Mouse (Mus musculus) heart, adult 2 months (tissue): ENCODE results near the gene Cerk. TPM values are rescaled to one million over a fixed set of nuclear protein-coding genes. Genes with fewer than 3 reads are reported as not detected.

Experiments
- DNase-seq, 2 experiments: peaks; one replicate each; pipeline ENCODE4 v3.0.0; 2021
- H3K27ac ChIP-seq: fragments of 200-600 bp; 2 replicates; pipeline ENCODE4 v1.8.1; 2022
- H3K27me3 ChIP-seq: fragments of 200-500 bp; 2 replicates; pipeline ENCODE4 v1.6.1; 2012; ENCODE audit warnings: mild to moderate bottlenecking, low read length, inconsistent platforms, mixed read lengths; ENCODE audit not compliant: control insufficient read depth, insufficient read depth
- H3K36me3 ChIP-seq: fragments of 200-500 bp; 2 replicates; pipeline ENCODE4 v1.6.1; 2012; ENCODE audit warnings: low read length, inconsistent platforms; ENCODE audit not compliant: control insufficient read depth, insufficient read depth
- H3K4me1 ChIP-seq: fragments of 200-500 bp; 2 replicates; pipeline ENCODE4 v1.6.1; 2011; ENCODE audit warnings: low read length; ENCODE audit not compliant: control insufficient read depth, insufficient read depth
- H3K4me3 ChIP-seq: fragments of 200-600 bp; 2 replicates; pipeline ENCODE4 v1.8.1; 2022
- H3K79me2 ChIP-seq: fragments of 200-500 bp; replicated peaks from 2 replicates; pipeline ENCODE4 v1.6.1; 2012; ENCODE audit warnings: mild to moderate bottlenecking, inconsistent platforms, low read length, moderate library complexity, mixed read lengths; ENCODE audit not compliant: control insufficient read depth, insufficient read depth
- H3K9ac ChIP-seq: fragments of 200-500 bp; 2 replicates; pipeline ENCODE4 v1.6.1; 2012; ENCODE audit warnings: low read depth, mild to moderate bottlenecking, control low read depth, inconsistent platforms, low read length, mixed read lengths
- CTCF ChIP-seq: fragments of 200-600 bp; IDR thresholded peaks from 2 replicates; pipeline ENCODE4 v1.8.1; 2022; ENCODE audit warnings: antibody characterized with exemption, mild to moderate bottlenecking, moderate library complexity
- EP300 ChIP-seq: fragments of 200-500 bp; IDR thresholded peaks from 2 replicates; pipeline ENCODE4 v1.6.1; 2011; ENCODE audit warnings: low read depth, low read length, control low read depth; ENCODE audit not compliant: insufficient read depth
- POLR2A ChIP-seq: fragments of 200-500 bp; IDR thresholded peaks from 2 replicates; pipeline ENCODE4 v1.6.1; 2011; ENCODE audit warnings: mild to moderate bottlenecking, low read depth, low read length, control low read depth; ENCODE audit not compliant: insufficient read depth
- WGBS: fragments of 180-500 bp; shearing (Covaris S2); methylation state at CpG from one replicate; pipeline ENCODE4 v1.1.7; 2018; 5-methylcytosine and 5-hydroxymethylcytosine counted together
- intact Hi-C: fragments of 180-260 bp; cut with DNase I; formaldehyde crosslinking; loops from one replicate; pipeline ENCODE4 v1.15.1; 2025
- long read RNA-seq: library from polyadenylated mRNA; stranded (forward); transcript quantifications from one replicate; pipeline ENCODE4 v2.0.0, GENCODE M21; 2021
- polyA plus RNA-seq: library from polyadenylated mRNA; depleted of rRNA; stranded (reverse); fragments of >200 nt; gene quantifications from 2 replicates; pipeline ENCODE4 v1.2.3, GENCODE M21; 2012; rRNA removed
- total RNA-seq, 2 experiments: library from RNA; stranded (reverse); gene quantifications; 2 replicates each; pipeline ENCODE4 v1.2.3; 2021

The Cerk gene
- total RNA-seq = 10 to 100 TPM; 30.4 to 33.5 TPM
- polyA plus RNA-seq = 26.0 and 38.0 TPM in 2 replicates
- long read RNA-seq, full-length matches to known transcripts = 18 of 26 reads
- long read RNA-seq, partial matches to known transcripts = 3 of 26 reads
- long read RNA-seq, other reads (novel, unspliced or antisense) = 5 of 26 reads

DNA sequence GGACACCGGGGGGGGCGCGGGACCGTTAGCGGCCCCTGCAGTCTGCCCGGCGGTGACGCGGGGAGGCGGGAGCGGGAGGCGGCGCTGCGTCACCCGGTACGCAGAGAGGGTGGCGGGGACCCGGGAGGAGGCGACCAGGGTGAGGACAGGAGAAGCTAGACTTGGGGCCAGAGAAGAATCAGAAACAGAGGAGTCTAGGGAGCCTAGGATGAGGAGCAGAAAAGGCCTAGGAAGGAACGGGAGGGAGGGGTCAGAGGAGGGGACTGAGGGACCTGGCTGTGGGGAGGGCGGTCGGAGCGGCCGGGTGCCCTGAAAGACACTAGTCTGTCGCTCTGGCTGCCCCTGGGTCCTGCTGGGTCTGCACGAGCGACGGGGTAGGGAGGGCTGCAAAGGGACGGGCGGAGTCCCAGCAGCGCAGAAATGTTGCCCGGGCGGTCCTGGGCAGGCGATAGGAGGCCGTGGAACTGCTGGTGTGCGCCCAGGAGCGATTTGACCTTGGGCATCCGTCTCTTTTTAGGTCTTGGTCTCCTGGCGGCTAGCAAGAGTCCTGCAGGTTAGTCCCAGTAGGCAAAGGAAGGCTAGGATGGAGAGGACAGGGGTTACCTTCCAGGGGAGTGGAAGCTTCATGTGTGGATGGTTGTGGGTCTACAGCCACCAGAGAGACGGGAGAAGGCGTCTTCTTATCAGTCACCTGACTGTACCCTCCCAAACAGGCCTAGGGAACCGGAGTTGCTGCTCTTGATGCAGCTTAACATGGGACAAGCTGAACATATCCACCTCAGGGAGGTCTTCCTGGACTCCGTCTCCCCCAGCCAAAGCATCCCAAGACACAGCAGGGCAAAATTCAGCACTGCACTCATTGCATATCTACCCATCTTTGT lies at the start of gene Cerk:
Cerk (minus strand) TSS at position 453 of the 881 bp plus-strand sequence.
- H3K4me1 ChIP-seq = peaks cover 42% of the 10 kb centered on the region
- H3K27ac ChIP-seq = peak within 1 kb of the TSS; percentile 99
- peak within 1 kb of the TSS; percentile 91 for H3K9ac ChIP-seq
- TF ChIP-seq EP300 (no peak), POLR2A (peak; percentile 86), CTCF (peak; percentile 77)
- intact Hi-C loops = no loop called here
- H3K36me3 ChIP-seq = no peaks in the 10 kb centered on the region
- no peaks in the 10 kb centered on the region for H3K27me3 ChIP-seq
- H3K79me2 ChIP-seq = no peaks in the 10 kb centered on the region
- peak; percentile 93 for DNase-seq
- H3K4me3 ChIP-seq = peak within 1 kb of the TSS; percentile 82
- WGBS = 3% methylated on average over 43 of the region's 43 CpGs

DNA sequence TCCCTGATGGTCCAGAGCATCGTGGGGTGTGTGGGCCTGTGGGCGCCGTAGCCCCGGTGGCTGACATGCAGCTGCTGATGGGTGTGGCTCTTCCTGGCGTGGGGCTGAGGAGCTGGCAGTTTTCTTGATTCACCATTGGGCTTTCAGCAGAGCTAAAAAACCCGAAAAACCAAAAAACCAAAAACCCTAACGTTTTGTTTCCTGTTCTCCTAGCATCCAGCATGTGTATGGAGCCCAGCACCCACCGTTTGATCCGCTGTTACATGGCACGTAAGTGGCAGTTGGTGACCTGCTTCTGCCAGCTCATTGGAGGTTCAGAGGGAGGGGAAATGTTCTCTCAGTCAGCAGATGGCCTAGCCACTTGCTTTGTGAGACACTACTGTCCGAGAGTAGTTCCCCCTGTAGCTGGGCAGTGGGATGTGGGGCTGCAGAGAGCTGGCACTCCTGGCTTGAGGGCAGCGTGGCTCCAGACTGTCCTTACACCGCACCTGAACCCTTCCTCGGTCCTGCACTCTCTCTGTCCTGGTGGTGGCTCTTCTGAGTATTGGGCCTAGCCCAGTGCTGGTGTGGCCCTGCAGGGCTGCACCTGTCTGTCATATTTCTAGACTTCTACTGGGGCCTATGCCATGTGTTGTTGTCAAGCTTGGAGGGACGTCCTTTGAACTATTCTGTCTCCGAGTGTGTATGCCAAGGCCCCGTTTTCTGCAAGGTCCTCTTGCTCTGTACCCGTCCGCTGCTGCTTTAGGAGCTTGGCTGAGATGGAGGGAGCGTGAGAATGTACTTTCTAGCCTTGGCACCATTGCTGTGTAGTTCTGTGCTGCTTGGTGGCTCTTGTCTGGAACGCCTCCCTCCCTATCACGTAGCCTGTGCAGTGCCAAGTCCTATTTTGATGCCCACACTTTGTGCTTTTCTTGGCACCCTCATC lies 48.8 kb upstream of the Cerk start:
- intact Hi-C loops = no loop called here
- Histone ChIP-seq H3K27me3 (no peaks in the 10 kb centered on the region), H3K4me1 (peaks cover 5% of the 10 kb centered on the region; the same call in 1 of the 2 replicates), H3K79me2 (no peaks in the 10 kb centered on the region), H3K4me3 (no peak overlapping the region), H3K36me3 (no peaks in the 10 kb centered on the region), H3K27ac (peak overlapping the region; percentile 67), H3K9ac (0 out of 2 replicates have a peak overlapping the region, but pooled peaks have one; percentile 3)
- TF ChIP-seq EP300 (0 out of 2 replicates have a peak, but pooled peaks have one; percentile 29), POLR2A (no peak), CTCF (no peak)
- peak in 1 of 2 experiments; percentile 74 for DNase-seq
- 60% methylated on average over 22 of the region's 22 CpGs for WGBS

DNA sequence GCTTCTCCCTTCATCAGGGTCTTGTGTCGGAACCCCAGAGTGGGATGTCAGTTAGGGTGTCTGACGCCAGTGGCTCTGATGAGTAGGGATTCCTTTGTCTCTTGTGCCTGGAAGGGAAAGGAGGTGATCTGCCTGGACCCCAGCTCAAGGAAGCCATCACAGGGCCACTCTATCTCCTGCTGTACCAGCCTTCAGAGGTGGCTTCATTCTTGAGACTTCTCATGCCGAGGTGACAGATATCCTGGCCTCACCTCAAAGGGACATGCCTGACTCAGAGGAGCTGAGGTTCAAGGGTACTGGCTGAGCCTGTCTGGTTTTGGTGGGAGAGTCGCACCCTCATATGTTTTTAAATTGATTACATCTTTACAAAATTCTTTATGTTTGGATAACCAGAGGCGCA lies 48.1 kb upstream of the Cerk start:
- Histone ChIP-seq H3K9ac (no peak overlapping the region), H3K36me3 (no peaks in the 10 kb centered on the region), H3K4me3 (no peak overlapping the region), H3K27ac (no peak overlapping the region), H3K79me2 (no peaks in the 10 kb centered on the region), H3K4me1 (peaks cover 7% of the 10 kb centered on the region), H3K27me3 (no peaks in the 10 kb centered on the region)
- intact Hi-C loops = no loop called here
- no peak for TF ChIP-seq CTCF
- TF ChIP-seq EP300 = no peak
- no peak for TF ChIP-seq POLR2A
- 92% methylated on average over 5 of the region's 5 CpGs for WGBS
- no peak for DNase-seq

DNA sequence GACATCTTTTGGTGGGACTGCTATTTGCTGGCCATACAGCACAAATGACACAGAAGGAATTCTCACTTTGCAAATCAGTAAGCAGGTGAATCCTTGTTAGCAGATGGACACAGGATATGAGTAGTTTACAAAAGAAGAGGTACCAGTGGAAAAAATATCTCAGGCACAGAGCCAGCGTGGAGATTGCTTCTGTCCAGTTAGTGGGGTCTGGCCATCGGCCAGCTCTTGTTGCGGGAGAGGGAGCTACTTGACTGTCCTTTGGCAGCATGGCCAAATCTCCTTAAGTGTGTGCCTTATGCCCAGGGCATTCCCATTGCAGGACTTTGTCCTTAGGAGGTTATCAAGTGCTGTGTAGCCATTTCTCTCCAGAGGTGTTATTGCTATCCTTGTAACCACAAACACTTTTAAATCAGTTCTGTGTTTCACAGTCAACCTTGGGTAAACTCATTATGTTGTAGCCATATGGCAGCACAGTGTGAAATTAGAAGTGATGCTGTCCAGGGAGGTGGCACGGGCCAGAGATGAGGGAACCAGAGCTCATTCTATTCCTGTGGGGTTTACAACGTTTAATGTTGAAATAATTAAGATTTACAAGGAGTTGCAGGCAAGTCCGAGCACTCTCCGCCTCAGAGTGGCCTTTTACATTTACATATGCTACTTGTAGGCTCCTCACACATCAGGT lies 46.0 kb upstream of the Cerk start:
- no peaks in the 10 kb centered on the region for H3K36me3 ChIP-seq
- peaks cover under 1% of the 10 kb centered on the region; the same call in 1 of the 2 replicates for H3K79me2 ChIP-seq
- H3K27ac ChIP-seq = no peak overlapping the region
- DNase-seq = no peak
- H3K4me3 ChIP-seq = no peak overlapping the region
- peaks cover 12% of the 10 kb centered on the region for H3K4me1 ChIP-seq
- 40% methylated on average over 7 of the region's 7 CpGs for WGBS
- TF ChIP-seq POLR2A (no peak), CTCF (no peak), EP300 (no peak)
- intact Hi-C loops = no loop called here
- H3K9ac ChIP-seq = no peak overlapping the region
- H3K27me3 ChIP-seq = no peaks in the 10 kb centered on the region

DNA sequence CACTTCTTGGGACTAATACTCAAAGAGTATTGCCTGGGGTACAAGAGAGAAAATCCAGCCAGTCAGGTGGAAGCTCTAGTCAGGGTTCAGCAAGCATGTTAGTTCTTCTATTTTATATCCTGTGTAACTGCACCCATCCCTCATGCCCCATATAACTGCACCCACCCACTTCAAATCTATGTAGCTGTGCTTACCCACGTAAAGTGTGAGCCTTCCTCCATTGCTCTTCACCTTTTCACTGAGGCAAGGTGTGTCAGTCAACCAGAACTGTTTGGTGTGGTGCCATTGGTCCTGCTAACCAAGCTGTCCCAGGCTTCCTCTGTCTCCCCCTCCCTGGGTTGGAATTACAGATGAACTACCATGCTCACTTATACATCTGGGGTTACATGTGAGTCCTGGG lies 45.2 kb upstream of the Cerk start:
- 88% methylated on average over 1 of the region's 1 CpGs for WGBS
- TF ChIP-seq CTCF (no peak), EP300 (no peak), POLR2A (no peak)
- Histone ChIP-seq H3K36me3 (no peaks in the 10 kb centered on the region), H3K27ac (no peak overlapping the region), H3K9ac (no peak overlapping the region), H3K4me3 (no peak overlapping the region), H3K4me1 (peaks cover 13% of the 10 kb centered on the region), H3K27me3 (no peaks in the 10 kb centered on the region), H3K79me2 (peaks cover 1% of the 10 kb centered on the region; the same call in 1 of the 2 replicates)
- no peak for DNase-seq
- intact Hi-C loops = no loop called here
